Mouse (Mus musculus): ENCODE results near the gene Gm10715.
"Not testable (repeated sequence)": the region's sequence is repeated elsewhere in the genome, so short reads cannot be mapped to it uniquely, and the experiment has no call there.

DNA sequence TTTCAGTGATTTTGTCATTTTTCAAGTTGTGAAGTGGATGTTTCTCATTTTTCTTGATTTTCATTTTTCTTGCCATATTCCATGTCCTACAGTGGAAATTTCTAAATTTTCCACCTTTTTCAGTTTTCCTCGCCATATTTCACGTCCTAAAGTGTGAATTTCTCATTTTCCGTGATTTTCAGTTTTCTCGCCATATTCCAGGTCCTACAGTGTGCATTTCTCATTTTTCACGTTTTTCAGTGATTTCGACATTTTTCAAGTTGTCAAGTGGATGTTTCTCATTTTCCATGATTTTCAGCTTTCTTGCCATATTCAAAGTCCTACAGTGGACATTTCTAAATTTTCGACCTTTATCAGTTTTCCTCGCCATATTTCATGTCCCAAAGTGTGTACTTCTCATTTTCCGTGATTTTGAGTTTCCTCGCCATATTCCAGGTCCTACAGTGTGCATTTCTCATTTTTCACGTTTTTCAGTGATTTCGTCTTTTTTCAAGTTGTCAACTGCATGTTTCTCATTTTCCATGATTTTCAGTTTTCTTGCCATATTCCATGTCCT, 11.7 kb upstream of the Gm10715 start, which contains the start of gene Gm10717:
- TF ChIP-seq REST (IDR thresholded peaks at IDR 0.05; ENCODE audit: insufficient read depth, insufficient read length); E2F4 (IDR thresholded peaks at IDR 0.05; ENCODE audit: insufficient read depth); CEBPB (IDR thresholded peaks at IDR 0.05; ENCODE audit: insufficient read depth, poor library complexity, severe bottlenecking): not testable (repeated sequence)
